Mouse (Mus musculus): ENCODE data around the gene Ms4a10. TPM values are rescaled to one million over a fixed set of nuclear protein-coding genes. Genes with fewer than 3 reads are reported as not detected.

Gene Ms4a10
- polyA plus RNA-seq, 1 experiment from 2014 or later: 0.73 TPM

DNA sequence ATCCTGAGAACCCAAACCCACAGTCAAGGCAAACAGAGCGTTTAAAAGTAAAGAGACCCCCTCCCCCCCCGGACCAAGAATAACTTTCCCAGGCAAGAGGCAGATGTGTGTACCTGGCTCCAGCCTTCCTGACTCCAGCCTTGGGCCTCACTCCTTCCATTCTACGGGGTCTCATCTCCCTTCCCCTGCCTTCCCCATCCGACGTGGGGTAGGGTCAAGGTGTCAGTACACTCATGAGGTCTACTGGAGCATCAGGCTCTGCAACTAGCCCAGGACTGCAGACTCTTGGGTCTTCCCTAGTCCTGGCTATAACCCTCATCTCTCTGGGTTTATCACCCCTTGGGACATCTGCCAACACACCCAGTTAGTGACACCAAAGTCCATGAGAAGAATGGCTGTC lies 5.7 kb upstream of the Ms4a10 start:
- H3K9me3 ChIP-seq: no peaks in the 10 kb centered on the region
- no peak overlapping the region for H3K27ac ChIP-seq
- ATAC-seq (ENCODE audit: insufficient number of reproducible peaks, low FRiP score, low TSS enrichment, low read depth): no peak
- no peak overlapping the region for H3K9ac ChIP-seq
- no peak overlapping the region for H3K4me3 ChIP-seq
- 77% methylated on average over 5 of the region's 5 CpGs for WGBS
- H3K4me2 ChIP-seq: no peak overlapping the region
- no peaks in the 10 kb centered on the region for H3K36me3 ChIP-seq
- H3K27me3 ChIP-seq: no peaks in the 10 kb centered on the region
- H3K4me1 ChIP-seq: peaks cover 7% of the 10 kb centered on the region

DNA sequence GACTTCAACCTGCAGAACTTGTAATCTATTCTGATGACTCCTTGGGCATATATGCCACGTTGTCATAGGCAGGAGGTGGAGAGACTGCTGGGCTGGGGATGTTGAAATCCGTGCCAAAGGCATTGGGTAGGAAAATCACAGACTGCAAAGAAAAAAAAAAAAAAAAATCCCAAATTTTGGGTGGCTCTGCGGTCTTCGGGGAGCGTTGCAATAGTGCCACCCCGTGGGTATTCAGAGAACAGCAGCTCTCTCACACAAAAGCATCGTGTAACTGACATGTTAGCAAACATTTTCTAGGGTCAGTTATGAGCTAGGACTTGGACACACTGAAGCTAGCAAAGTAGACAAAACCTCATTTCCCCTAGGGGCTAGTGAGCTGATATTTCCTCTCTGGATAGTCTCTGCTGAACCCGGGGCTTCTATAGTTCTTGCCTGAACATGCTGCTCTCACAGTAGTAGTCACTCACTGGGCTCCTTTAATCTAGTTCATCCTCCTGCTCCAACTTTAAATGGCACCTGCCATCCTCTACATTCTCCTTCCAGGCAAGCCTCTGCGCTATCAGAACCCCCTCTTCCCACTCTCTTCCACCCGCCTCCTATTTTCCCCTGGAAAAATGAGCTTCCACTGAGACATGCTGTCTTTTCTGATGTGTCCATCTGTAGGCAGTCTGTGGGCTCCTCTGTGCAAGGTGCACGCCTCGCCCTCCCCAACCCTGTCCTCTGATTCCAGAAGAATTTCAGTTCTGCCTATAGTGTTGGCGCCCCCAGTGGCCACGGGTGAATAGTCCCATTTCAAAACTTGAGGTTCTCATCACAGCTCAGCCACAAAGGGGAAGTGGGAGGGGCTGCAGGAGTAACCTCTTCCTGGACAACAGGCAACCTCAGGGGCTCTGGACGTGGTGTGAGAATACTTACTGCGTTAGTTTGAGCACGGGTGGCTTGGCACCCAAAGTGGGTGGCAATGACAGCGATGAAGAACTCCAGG lies 5.0 kb upstream of the Ms4a10 start:
- ATAC-seq (ENCODE audit: insufficient number of reproducible peaks, low FRiP score, low TSS enrichment, low read depth): no peak
- H3K27me3 ChIP-seq: no peaks in the 10 kb centered on the region
- H3K4me2 ChIP-seq: no peak overlapping the region
- no peaks in the 10 kb centered on the region for H3K36me3 ChIP-seq
- no peak overlapping the region for H3K9ac ChIP-seq
- H3K27ac ChIP-seq: no peak overlapping the region
- peaks cover 7% of the 10 kb centered on the region for H3K4me1 ChIP-seq
- 12% methylated on average over 18 of the region's 18 CpGs for WGBS
- no peaks in the 10 kb centered on the region for H3K9me3 ChIP-seq
- H3K4me3 ChIP-seq: no peak overlapping the region

DNA sequence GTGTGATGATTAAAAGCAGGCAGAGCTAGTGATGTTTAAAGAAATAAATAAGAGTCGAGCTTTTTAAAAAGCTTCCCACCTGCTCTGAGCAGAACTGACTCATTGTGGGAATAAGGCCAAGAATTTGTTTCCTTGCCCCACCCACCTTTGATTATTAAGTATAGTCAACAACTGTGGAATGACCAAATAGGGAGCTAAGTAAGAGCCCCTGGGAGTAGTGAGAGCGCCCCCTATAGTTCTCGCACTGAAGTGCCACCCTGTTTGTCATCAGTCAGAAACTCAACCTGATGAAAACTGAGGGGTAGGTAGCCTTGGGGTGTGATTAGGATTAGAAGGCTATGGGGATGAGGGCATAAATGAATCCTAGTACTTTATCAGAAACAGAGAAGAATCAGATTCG lies 1.8 kb upstream of the Ms4a10 start:
- Histone ChIP-seq H3K27me3 (no peaks in the 10 kb centered on the region), H3K4me3 (no peak overlapping the region), H3K4me1 (peaks cover 7% of the 10 kb centered on the region), H3K27ac (no peak overlapping the region), H3K9me3 (no peaks in the 10 kb centered on the region), H3K9ac (no peak overlapping the region), H3K4me2 (no peak overlapping the region), H3K36me3 (no peaks in the 10 kb centered on the region)
- ATAC-seq (ENCODE audit: insufficient number of reproducible peaks, low FRiP score, low TSS enrichment, low read depth): no peak
- 42% methylated on average over 4 of the region's 4 CpGs for WGBS

DNA sequence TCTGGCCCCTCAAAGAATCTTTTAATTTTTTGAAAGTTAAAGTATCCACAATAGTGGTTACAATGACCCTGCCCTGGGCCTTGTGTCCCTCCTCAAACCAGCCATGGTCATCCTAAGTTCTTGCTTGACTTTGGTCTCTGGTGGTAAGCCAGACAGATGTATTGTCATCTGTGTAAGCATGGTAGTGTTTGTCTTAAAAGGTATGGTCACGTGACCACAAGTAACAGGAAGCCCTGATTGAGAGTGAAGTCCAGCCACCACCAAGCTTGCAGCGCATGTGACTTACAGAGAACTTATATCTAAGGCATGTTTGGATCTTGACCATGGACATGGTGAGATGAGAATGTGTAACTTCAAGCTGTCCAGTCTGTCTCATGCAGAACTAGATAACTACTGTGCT lies 717 bp upstream of the Ms4a10 start:
- H3K27me3 ChIP-seq: no peaks in the 10 kb centered on the region
- ATAC-seq (ENCODE audit: insufficient number of reproducible peaks, low FRiP score, low TSS enrichment, low read depth): no peak
- H3K27ac ChIP-seq: no peak overlapping the region
- no peak overlapping the region for H3K4me3 ChIP-seq
- 83% methylated on average over 2 of the region's 2 CpGs for WGBS
- no peaks in the 10 kb centered on the region for H3K36me3 ChIP-seq
- no peak overlapping the region for H3K9ac ChIP-seq
- H3K4me1 ChIP-seq: peaks cover 7% of the 10 kb centered on the region
- no peak overlapping the region for H3K4me2 ChIP-seq
- H3K9me3 ChIP-seq: no peaks in the 10 kb centered on the region

DNA sequence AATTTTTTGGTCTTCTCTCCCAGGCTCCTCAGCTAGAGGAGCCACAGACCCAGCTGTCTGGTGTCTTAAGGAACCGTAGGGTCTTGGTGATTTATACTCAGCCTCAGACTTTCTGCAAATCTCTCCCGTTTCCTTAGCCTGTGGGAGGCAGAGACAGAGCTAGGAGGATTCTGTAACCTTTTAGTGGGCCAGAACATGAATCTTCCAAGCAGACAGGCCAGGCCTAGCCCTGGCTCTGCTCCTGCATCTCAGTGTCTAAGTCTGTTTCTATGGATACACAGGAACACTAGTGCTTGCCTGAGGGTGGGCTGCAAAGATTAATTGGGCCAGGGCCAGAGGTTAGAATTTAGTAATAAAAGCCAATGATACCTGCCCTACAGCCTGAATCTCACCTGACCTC lies 1.3 kb downstream of the Ms4a10 start:
- H3K9me3 ChIP-seq: no peaks in the 10 kb centered on the region
- H3K27me3 ChIP-seq: no peaks in the 10 kb centered on the region
- no peaks in the 10 kb centered on the region for H3K4me1 ChIP-seq
- H3K9ac ChIP-seq: no peak overlapping the region
- H3K4me3 ChIP-seq: no peak overlapping the region
- H3K36me3 ChIP-seq: no peaks in the 10 kb centered on the region
- ATAC-seq (ENCODE audit: insufficient number of reproducible peaks, low FRiP score, low TSS enrichment, low read depth): no peak
- no peak overlapping the region for H3K27ac ChIP-seq
- 32% methylated on average over 2 of the region's 2 CpGs for WGBS
- no peak overlapping the region for H3K4me2 ChIP-seq

DNA sequence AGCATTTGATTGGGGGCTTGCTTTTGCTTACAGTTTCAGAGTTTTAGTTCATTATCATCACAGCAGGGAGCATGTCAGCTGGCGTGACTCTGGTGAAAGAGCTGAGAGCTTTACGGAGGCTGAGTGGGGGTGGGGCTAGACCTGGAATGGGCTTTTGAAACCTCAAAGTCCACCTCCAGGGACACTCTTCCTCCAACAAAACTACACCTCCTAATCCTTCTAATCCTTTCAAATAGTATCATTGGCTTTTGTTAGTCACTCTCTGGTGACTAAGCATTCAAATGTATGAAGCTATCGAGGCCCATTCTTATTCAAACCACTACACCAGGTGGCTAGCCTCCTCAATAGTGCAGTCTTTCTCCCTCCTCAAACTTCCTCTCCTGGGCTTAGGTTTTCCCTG lies 1.8 kb downstream of the Ms4a10 start:
- Histone ChIP-seq H3K4me2 (no peak overlapping the region), H3K27me3 (no peaks in the 10 kb centered on the region), H3K36me3 (no peaks in the 10 kb centered on the region), H3K9me3 (no peaks in the 10 kb centered on the region), H3K27ac (no peak overlapping the region), H3K9ac (no peak overlapping the region), H3K4me1 (no peaks in the 10 kb centered on the region), H3K4me3 (no peak overlapping the region)
- ATAC-seq (ENCODE audit: insufficient number of reproducible peaks, low FRiP score, low TSS enrichment, low read depth): no peak
- 63% methylated on average over 3 of the region's 3 CpGs for WGBS

DNA sequence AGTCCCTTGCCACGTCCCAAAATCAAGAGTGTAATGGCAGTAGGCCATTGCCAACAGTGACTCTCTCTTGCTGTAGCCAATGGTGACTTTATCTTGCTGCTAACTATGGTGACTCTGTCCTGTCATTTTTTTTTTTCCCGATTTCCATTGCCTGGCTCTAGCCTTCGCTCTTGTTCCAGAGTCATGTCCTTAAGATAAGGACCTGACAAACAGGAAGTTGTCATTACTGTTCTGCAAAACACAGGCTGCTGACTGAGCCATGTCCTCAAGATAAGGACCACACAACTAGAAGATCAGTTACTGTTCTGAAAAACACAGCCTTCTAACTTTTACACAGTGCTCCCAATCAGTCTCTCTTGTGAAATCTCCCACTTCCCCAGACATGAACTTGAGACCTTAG lies 4.0 kb downstream of the Ms4a10 start:
- Histone ChIP-seq H3K36me3 (no peaks in the 10 kb centered on the region), H3K9me3 (no peaks in the 10 kb centered on the region), H3K4me1 (no peaks in the 10 kb centered on the region), H3K27ac (no peak overlapping the region), H3K4me3 (no peak overlapping the region), H3K9ac (no peak overlapping the region), H3K4me2 (no peak overlapping the region), H3K27me3 (no peaks in the 10 kb centered on the region)
- ATAC-seq (ENCODE audit: insufficient number of reproducible peaks, low FRiP score, low TSS enrichment, low read depth): no peak
- 79% methylated on average over 3 of the region's 3 CpGs for WGBS

DNA sequence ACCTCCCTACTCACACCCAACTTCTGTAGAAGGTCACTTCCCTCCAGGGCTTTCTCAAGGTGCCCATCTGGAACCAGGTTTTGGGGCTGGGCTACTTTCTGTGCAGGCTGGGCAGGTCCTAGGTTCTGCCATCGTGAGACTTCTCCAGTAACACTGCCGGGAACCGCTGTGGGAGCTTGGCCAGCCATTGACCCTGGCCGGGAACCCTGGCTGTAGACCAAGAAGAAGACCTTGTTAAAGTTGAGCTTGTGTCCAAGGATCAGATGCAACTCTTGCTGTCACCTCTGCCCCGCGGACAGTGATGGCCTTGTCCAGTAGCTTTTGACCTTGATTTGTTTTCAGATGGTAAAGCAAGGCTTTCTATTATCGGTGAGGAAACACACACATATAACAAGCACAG lies 5.9 kb downstream of the Ms4a10 start:
- Histone ChIP-seq H3K4me2 (no peak overlapping the region), H3K36me3 (no peaks in the 10 kb centered on the region), H3K9ac (no peak overlapping the region), H3K27me3 (no peaks in the 10 kb centered on the region), H3K9me3 (no peaks in the 10 kb centered on the region), H3K4me3 (no peak overlapping the region), H3K4me1 (no peaks in the 10 kb centered on the region), H3K27ac (no peak overlapping the region)
- no peak for ATAC-seq (ENCODE audit: insufficient number of reproducible peaks, low FRiP score, low TSS enrichment, low read depth)
- 89% methylated on average over 7 of the region's 7 CpGs for WGBS

DNA sequence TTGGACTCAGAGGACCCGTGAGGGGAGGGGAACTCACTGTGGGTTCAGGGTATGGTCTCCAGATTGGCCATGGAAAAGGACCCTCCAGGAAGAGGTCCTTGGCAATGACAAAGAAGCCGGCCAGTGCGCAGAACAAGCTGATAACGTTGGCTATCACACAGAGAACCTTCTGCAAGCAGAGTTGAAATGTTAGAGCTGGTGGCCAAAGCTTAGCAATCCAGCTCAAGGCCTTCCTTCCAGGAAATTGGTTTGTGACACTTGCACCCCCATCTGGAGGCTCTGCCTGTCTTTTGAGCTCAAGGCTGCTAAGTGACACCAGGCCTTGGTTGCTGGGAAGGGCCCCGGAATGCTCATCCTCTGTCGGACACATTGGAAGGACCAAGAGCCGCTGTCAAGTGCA lies 8.7 kb downstream of the Ms4a10 start:
- WGBS: 88% methylated on average over 7 of the region's 7 CpGs
- H3K36me3 ChIP-seq: no peaks in the 10 kb centered on the region
- peaks cover 3% of the 10 kb centered on the region; the same call in 1 of the 2 replicates for H3K27me3 ChIP-seq
- H3K27ac ChIP-seq: no peak overlapping the region
- H3K4me3 ChIP-seq: no peak overlapping the region
- H3K9ac ChIP-seq: no peak overlapping the region
- no peaks in the 10 kb centered on the region for H3K4me1 ChIP-seq
- H3K9me3 ChIP-seq: no peaks in the 10 kb centered on the region
- no peak for ATAC-seq (ENCODE audit: insufficient number of reproducible peaks, low FRiP score, low TSS enrichment, low read depth)
- H3K4me2 ChIP-seq: no peak overlapping the region

DNA sequence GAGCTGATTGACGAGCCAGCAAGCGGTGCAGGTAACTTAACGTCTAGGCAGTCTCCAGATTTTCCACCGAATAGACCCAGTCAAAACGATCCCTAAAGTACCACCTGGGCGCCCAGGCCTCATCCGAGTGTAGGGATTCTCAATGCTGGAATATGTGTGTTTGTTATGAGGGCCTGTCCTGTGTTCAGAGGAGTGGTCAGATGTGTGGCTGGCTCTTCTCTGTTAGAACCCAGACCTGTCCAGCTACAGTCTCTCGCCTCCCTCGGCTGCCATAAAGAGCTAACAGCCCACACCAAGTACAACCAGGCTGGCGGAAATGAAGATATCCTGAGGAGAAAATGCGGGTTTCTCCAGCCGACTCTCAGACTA lies 14.5 kb downstream of the Ms4a10 start:
- no peak for ATAC-seq (ENCODE audit: insufficient number of reproducible peaks, low FRiP score, low TSS enrichment, low read depth)
- Histone ChIP-seq H3K36me3 (no peaks in the 10 kb centered on the region), H3K4me3 (no peak overlapping the region), H3K9me3 (no peaks in the 10 kb centered on the region), H3K27me3 (peaks cover 12% of the 10 kb centered on the region), H3K4me2 (0 out of 2 replicates have a peak overlapping the region, but pooled peaks have one; percentile 17), H3K9ac (no peak overlapping the region), H3K4me1 (peaks cover 6% of the 10 kb centered on the region; the same call in 1 of the 2 replicates), H3K27ac (no peak overlapping the region)
- WGBS: 39% methylated on average over 12 of the region's 12 CpGs

DNA sequence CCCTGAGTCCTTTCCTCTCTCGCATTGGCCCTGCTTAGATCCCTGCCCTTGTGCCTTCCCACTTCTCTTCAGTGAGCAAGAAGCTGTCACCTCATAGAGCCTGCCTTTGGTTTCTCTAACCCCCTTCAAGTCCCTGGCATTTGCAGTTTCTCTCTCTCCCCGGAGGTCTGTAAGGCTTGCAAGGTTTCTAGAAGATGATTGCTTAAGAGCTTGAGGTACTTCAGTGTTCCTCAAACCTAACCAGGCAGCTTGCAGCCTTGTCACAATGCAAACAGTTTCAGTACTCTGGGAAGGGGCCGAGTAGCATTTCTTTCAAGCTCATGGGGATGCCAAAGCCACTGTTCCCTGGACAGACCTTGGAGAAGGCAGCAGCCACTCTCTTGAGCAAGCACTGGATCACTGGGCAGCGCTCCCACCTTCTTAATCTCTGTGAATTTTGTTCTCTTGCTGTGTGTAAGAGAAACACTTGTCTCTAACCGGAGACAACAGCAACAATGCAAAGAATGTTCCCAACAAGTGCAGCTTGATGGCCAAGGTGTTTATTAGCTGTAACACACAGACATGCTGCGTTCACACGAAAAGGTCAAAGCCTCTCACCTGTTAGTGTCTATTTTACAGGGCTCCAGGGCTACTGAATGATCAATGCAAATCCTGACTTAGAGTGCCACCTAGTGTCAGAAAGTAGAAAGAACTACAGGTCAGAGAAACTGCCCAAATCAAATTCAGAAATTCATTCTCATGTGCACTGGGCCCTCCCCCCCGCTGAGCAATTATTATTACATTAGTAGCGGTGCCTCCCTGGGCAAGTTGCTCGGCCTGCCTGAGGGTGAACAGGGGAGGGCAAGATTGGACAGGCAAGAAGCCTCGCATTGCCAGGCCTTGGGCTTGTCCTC lies 15.1 kb downstream of the Ms4a10 start:
- Histone ChIP-seq H3K4me3 (no peak overlapping the region), H3K9ac (no peak overlapping the region), H3K9me3 (no peaks in the 10 kb centered on the region), H3K27ac (no peak overlapping the region), H3K4me2 (0 out of 2 replicates have a peak overlapping the region, but pooled peaks have one; percentile 17), H3K36me3 (no peaks in the 10 kb centered on the region), H3K27me3 (peaks cover 12% of the 10 kb centered on the region), H3K4me1 (peaks cover 6% of the 10 kb centered on the region; the same call in 1 of the 2 replicates)
- WGBS: 28% methylated on average over 11 of the region's 11 CpGs
- peak; percentile 59; the same call in 1 of the 2 replicates for ATAC-seq (ENCODE audit: insufficient number of reproducible peaks, low FRiP score, low TSS enrichment, low read depth)

Data from limb, embryonic 15.5 days (tissue).